Mouse (Mus musculus): ENCODE measurements around the gene Fam118b.

- TF ChIP-seq CTCF (IDR thresholded peaks at IDR 0.05; ENCODE audit: extremely low read depth, insufficient read depth, low read length) (no peak), POLR2A (IDR thresholded peaks at IDR 0.05; ENCODE audit: extremely low read depth, insufficient read depth, low read length) (no peak)
These were observed 15.2 kb upstream of the Fam118b start for GRCm38 (mm10) chr9:35282851-35283200.
